Mouse (Mus musculus) E14TG2a.4 (cell line): ENCODE measurements around the gene Tmem72.

ENCODE experiments used
- H3K27me3 ChIP-seq: 2 replicates; pipeline ENCODE4 v1.6.1; 2014; ENCODE audit warnings: low read length, control low read depth; ENCODE audit not compliant: insufficient read depth
- H3K36me3 ChIP-seq: 2 replicates; pipeline ENCODE4 v1.6.1; 2014; ENCODE audit warnings: low read length, control low read depth; ENCODE audit not compliant: insufficient read depth
- H3K4me1 ChIP-seq: replicated peaks from 2 replicates; pipeline ENCODE4 v1.6.1; 2014; ENCODE audit warnings: low read depth, low read length, control low read depth
- H3K4me3 ChIP-seq: replicated peaks from 2 replicates; pipeline ENCODE4 v1.5.1; 2014; ENCODE audit warnings: mild to moderate bottlenecking, low read length
- H3K9me3 ChIP-seq: 2 replicates; pipeline ENCODE4 v1.6.1; 2014; ENCODE audit warnings: low read length, control low read depth
- CTCF ChIP-seq: conservative IDR thresholded peaks from 2 replicates; pipeline ENCODE4 v1.5.1; 2014; ENCODE audit warnings: low read length
- NANOG ChIP-seq: IDR thresholded peaks from 2 replicates; pipeline ENCODE4 v1.6.1; 2014; ENCODE audit warnings: borderline replicate concordance, low read length, mixed read lengths
- POU5F1 ChIP-seq: IDR thresholded peaks from 2 replicates; pipeline ENCODE4 v1.6.1; 2014; ENCODE audit warnings: low read length, borderline replicate concordance

The Tmem72 gene

GRCm38 (mm10) chr6:116716666-116717065 lies at the start of gene Tmem72:
Gene Tmem72, minus strand, starts transcription at chr6:116716913.
- Histone ChIP-seq H3K4me1 (peaks cover 7% of the 10 kb centered on the region), H3K4me3 (no peak within 1 kb of the TSS), H3K36me3 (no peaks in the 10 kb centered on the region), H3K9me3 (0 out of 2 replicates have a peak, but pooled peaks cover 2% of the 10 kb centered on the region), H3K27me3 (no peaks in the 10 kb centered on the region)
- TF ChIP-seq CTCF, result no peak
- TF ChIP-seq NANOG, result no peak
- TF ChIP-seq POU5F1, result no peak

GRCm38 (mm10) chr6:116764524-116764923 lies 47.8 kb upstream of the Tmem72 start:
- no peaks in the 10 kb centered on the region for H3K27me3 ChIP-seq
- no peak overlapping the region for H3K4me3 ChIP-seq
- TF ChIP-seq POU5F1, result no peak
- no peak for TF ChIP-seq CTCF
- no peak for TF ChIP-seq NANOG

GRCm38 (mm10) chr6:116762333-116762732 lies 45.6 kb upstream of the Tmem72 start:
- H3K4me1 ChIP-seq, result no peaks in the 10 kb centered on the region
- peaks cover 8% of the 10 kb centered on the region; the same call in 1 of the 2 replicates for H3K9me3 ChIP-seq
- no peaks in the 10 kb centered on the region for H3K36me3 ChIP-seq
- no peaks in the 10 kb centered on the region for H3K27me3 ChIP-seq
- TF ChIP-seq POU5F1 (no peak), CTCF (no peak), NANOG (no peak)
- H3K4me3 ChIP-seq, result no peak overlapping the region

More at GRCm38 (mm10) chr6:116764524-116764923, 47.8 kb upstream of the Tmem72 start:
- Histone ChIP-seq H3K9me3 (peaks cover 19% of the 10 kb centered on the region), H3K36me3 (no peaks in the 10 kb centered on the region), H3K4me1 (no peaks in the 10 kb centered on the region)

- Histone ChIP-seq H3K36me3 (no peaks in the 10 kb centered on the region), H3K4me3 (no peak overlapping the region), H3K27me3 (no peaks in the 10 kb centered on the region), H3K4me1 (peaks cover 9% of the 10 kb centered on the region), H3K9me3 (peaks cover 7% of the 10 kb centered on the region; the same call in 1 of the 2 replicates)
- TF ChIP-seq NANOG (no peak), CTCF (no peak)
Observed at GRCm38 (mm10) chr6:116760181-116760580, 43.5 kb upstream of the Tmem72 start.

- H3K27me3 ChIP-seq, result no peaks in the 10 kb centered on the region
- TF ChIP-seq NANOG (peak; percentile 17; the same call in 1 of the 2 replicates), CTCF (no peak), POU5F1 (no peak)
- H3K4me1 ChIP-seq, result peaks cover 9% of the 10 kb centered on the region
- H3K9me3 ChIP-seq, result no peaks in the 10 kb centered on the region
- no peaks in the 10 kb centered on the region for H3K36me3 ChIP-seq
- H3K4me3 ChIP-seq, result no peak overlapping the region
Observed at GRCm38 (mm10) chr6:116756364-116756763, 39.7 kb upstream of the Tmem72 start.

- Histone ChIP-seq H3K36me3 (no peaks in the 10 kb centered on the region), H3K9me3 (no peaks in the 10 kb centered on the region), H3K27me3 (no peaks in the 10 kb centered on the region), H3K4me3 (no peak overlapping the region), H3K4me1 (no peaks in the 10 kb centered on the region)
- TF ChIP-seq POU5F1 (no peak), CTCF (no peak), NANOG (no peak)
Observed at GRCm38 (mm10) chr6:116738046-116738445, 21.3 kb upstream of the Tmem72 start.

- TF ChIP-seq NANOG (no peak), CTCF (no peak), POU5F1 (no peak)
- Histone ChIP-seq H3K9me3 (no peaks in the 10 kb centered on the region), H3K36me3 (no peaks in the 10 kb centered on the region), H3K4me3 (no peak overlapping the region), H3K4me1 (no peaks in the 10 kb centered on the region), H3K27me3 (no peaks in the 10 kb centered on the region)
Observed at GRCm38 (mm10) chr6:116735361-116735760, 18.6 kb upstream of the Tmem72 start.

- Histone ChIP-seq H3K4me1 (no peaks in the 10 kb centered on the region), H3K27me3 (no peaks in the 10 kb centered on the region), H3K4me3 (no peak overlapping the region), H3K36me3 (no peaks in the 10 kb centered on the region), H3K9me3 (no peaks in the 10 kb centered on the region)
- TF ChIP-seq NANOG, result no peak
- no peak for TF ChIP-seq POU5F1
- no peak for TF ChIP-seq CTCF
Observed at GRCm38 (mm10) chr6:116733577-116733976, 16.9 kb upstream of the Tmem72 start.

GRCm38 (mm10) chr6:116724489-116725160 lies 7.9 kb upstream of the Tmem72 start:
- H3K4me1 ChIP-seq, result no peaks in the 10 kb centered on the region
- H3K4me3 ChIP-seq, result no peak overlapping the region
- H3K27me3 ChIP-seq, result no peaks in the 10 kb centered on the region
- H3K36me3 ChIP-seq, result no peaks in the 10 kb centered on the region
- TF ChIP-seq CTCF (no peak), POU5F1 (no peak), NANOG (no peak)
- H3K9me3 ChIP-seq, result peaks cover 46% of the 10 kb centered on the region
